Mouse (Mus musculus): ENCODE results near the gene Grk3.

Gene Grk3

GRCm38 (mm10) chr5:112932878-112933567 is 82.6 kb downstream of the Grk3 start:
- no peak for DNase-seq

- DNase-seq: no peak
Measured at GRCm38 (mm10) chr5:112931901-112932300, 83.7 kb downstream of the Grk3 start.

- no peak for DNase-seq
Measured at GRCm38 (mm10) chr5:112928201-112928881, 87.2 kb downstream of the Grk3 start.

- DNase-seq: no peak
Measured at GRCm38 (mm10) chr5:112925422-112925821, 90.2 kb downstream of the Grk3 start.

- DNase-seq: no peak
Measured at GRCm38 (mm10) chr5:112924806-112925205, 90.8 kb downstream of the Grk3 start.

- DNase-seq: no peak
Measured at GRCm38 (mm10) chr5:112923841-112924240, 91.8 kb downstream of the Grk3 start.

GRCm38 (mm10) chr5:112921914-112922313 is 93.7 kb downstream of the Grk3 start:
- DNase-seq: no peak

GRCm38 (mm10) chr5:112910381-112910780 is 105.2 kb downstream of the Grk3 start:
- DNase-seq: no peak

GRCm38 (mm10) chr5:112908169-112908614 is 107.4 kb downstream of the Grk3 start:
- DNase-seq: no peak

- DNase-seq: no peak
Measured at GRCm38 (mm10) chr5:112907504-112907903, 108.1 kb downstream of the Grk3 start.

GRCm38 (mm10) chr5:112895674-112896654 is 119.6 kb downstream of the Grk3 start, which contains the start of gene Myo18b:
Myo18b (minus strand) TSS chr5:112896362.
- no peak for DNase-seq

GRCm38 (mm10) chr5:112893462-112894060 is 122.0 kb downstream of the Grk3 start:
- DNase-seq: no peak

- no peak for DNase-seq
Measured at GRCm38 (mm10) chr5:112892411-112892810, 123.2 kb downstream of the Grk3 start.

GRCm38 (mm10) chr5:112888651-112889050 is 126.9 kb downstream of the Grk3 start:
- no peak for DNase-seq

- no peak for DNase-seq
Measured at GRCm38 (mm10) chr5:112886687-112887491, 128.7 kb downstream of the Grk3 start.

- DNase-seq: no peak
Measured at GRCm38 (mm10) chr5:112877391-112878115, 138.0 kb downstream of the Grk3 start.

GRCm38 (mm10) chr5:112876846-112877390 is 138.7 kb downstream of the Grk3 start:
- DNase-seq: peak in 1 of 2 experiments; percentile 19

- no peak for DNase-seq
Measured at GRCm38 (mm10) chr5:112872999-112873398, 142.6 kb downstream of the Grk3 start.

GRCm38 (mm10) chr5:112870729-112871128 is 144.9 kb downstream of the Grk3 start:
- peak; percentile 17 to 68 for DNase-seq

- DNase-seq: no peak
Measured at GRCm38 (mm10) chr5:112868620-112869019, 147.0 kb downstream of the Grk3 start.

All from spleen, adult 18-20 months (tissue).